Mouse (Mus musculus) layer of hippocampus, postnatal 25 days (tissue): ENCODE results near the gene Rhox2g. TPM values are rescaled to one million over a fixed set of nuclear protein-coding genes. Genes with fewer than 3 reads are reported as not detected.
"Not testable (repeated sequence)": the region's sequence is repeated elsewhere in the genome, so short reads cannot be mapped to it uniquely, and the experiment has no call there.

ENCODE experiments used
- DNase-seq, 2 experiments: peaks; one replicate each; pipeline ENCODE4 v3.0.0; 2022; ENCODE audit warnings: mixed read lengths in 2 of 2, low spot score in 1 of 2; ENCODE audit errors: extremely low spot score in 1 of 2
- total RNA-seq, 2 experiments: library from RNA; stranded (reverse); gene quantifications; 2 replicates each; pipeline ENCODE4 v1.2.3; 2021

The Rhox2g gene
- total RNA-seq: not detected

- DNase-seq: not testable (repeated sequence)
Measured at GRCm38 (mm10) chrX:37643370-37643769, at the start of gene Rhox2g. Gene Rhox2g (minus strand): TSS chrX:37643470.

GRCm38 (mm10) chrX:37692261-37692660, 49.0 kb upstream of the Rhox2g start:
- DNase-seq: no peak

GRCm38 (mm10) chrX:37683031-37683715, 39.9 kb upstream of the Rhox2g start:
- no peak for DNase-seq

- not testable (repeated sequence) for DNase-seq
Measured at GRCm38 (mm10) chrX:37673177-37673576, 29.9 kb upstream of the Rhox2g start, which contains the start of gene Rhox2h. Gene Rhox2h (minus strand): TSS chrX:37673277.

- DNase-seq: not testable (repeated sequence)
Measured at GRCm38 (mm10) chrX:37668664-37669063, 25.4 kb upstream of the Rhox2g start, which contains the start of gene Rhox3h. Gene Rhox3h (minus strand): TSS chrX:37668764.

GRCm38 (mm10) chrX:37651227-37651626, 8.0 kb upstream of the Rhox2g start, which contains the start of gene Rhox4g:
Gene Rhox4g (minus strand): TSS chrX:37651327.
- DNase-seq: not testable (repeated sequence)

- DNase-seq: not testable (repeated sequence)
Measured at GRCm38 (mm10) chrX:37628512-37628911, 14.8 kb downstream of the Rhox2g start, which contains the start of gene Rhox3g. Gene Rhox3g (minus strand): TSS chrX:37628612.

- not testable (repeated sequence) for DNase-seq
Measured at GRCm38 (mm10) chrX:37607604-37608003, 35.7 kb downstream of the Rhox2g start, which contains the start of gene Rhox4f. Gene Rhox4f (minus strand): TSS chrX:37607704.

Other genes starting within 250 kb of the Rhox2g start
- gene Rhox2b, start 231.4 kb downstream of the Rhox2g start, total RNA-seq: not detected
- gene Rhox4b, start 211.0 kb downstream of the Rhox2g start, total RNA-seq: not detected
- not detected for gene Rhox2c, start 189.8 kb downstream of the Rhox2g start, total RNA-seq
- gene Rhox3c, start 184.9 kb downstream of the Rhox2g start, total RNA-seq: not detected
- not detected for gene Rhox4c, start 163.1 kb downstream of the Rhox2g start, total RNA-seq
- not detected for gene Rhox2d, start 150.0 kb downstream of the Rhox2g start, total RNA-seq
- not detected for gene Rhox4d, start 129.1 kb downstream of the Rhox2g start, total RNA-seq
- gene Rhox2e, start 113.0 kb downstream of the Rhox2g start, total RNA-seq: not detected
- gene Rhox3e, start 101.5 kb downstream of the Rhox2g start, total RNA-seq: not detected
- not detected for gene Rhox4e, start 86.1 kb downstream of the Rhox2g start, total RNA-seq
- not detected for gene Rhox2f, start 72.1 kb downstream of the Rhox2g start, total RNA-seq
- gene Rhox3f, start 62.5 kb downstream of the Rhox2g start, total RNA-seq: not detected
- gene Rhox4f, start 35.8 kb downstream of the Rhox2g start, total RNA-seq: not detected
- not detected for gene Rhox3g, start 14.9 kb downstream of the Rhox2g start, total RNA-seq
- gene Rhox4g, start 7.9 kb upstream of the Rhox2g start, total RNA-seq: not detected
- gene Rhox3h, start 25.3 kb upstream of the Rhox2g start, total RNA-seq: not detected
- gene Rhox2h, start 29.8 kb upstream of the Rhox2g start, total RNA-seq: not detected
- not detected for gene Rhox5, start 161.4 kb upstream of the Rhox2g start, total RNA-seq
- gene Rhox6, start 183.4 kb upstream of the Rhox2g start, total RNA-seq: not detected
- gene Rhox7a, start 188.2 kb upstream of the Rhox2g start, total RNA-seq: not detected
- not detected for gene Rhox8, start 235.5 kb upstream of the Rhox2g start, total RNA-seq